Mouse (Mus musculus): ENCODE measurements around the gene Tnfsf13. TPM values are rescaled to one million over a fixed set of nuclear protein-coding genes. Genes with fewer than 3 reads are reported as not detected.

Tnfsf13 gene
- total and polyA plus RNA-seq, 3 experiments: 0.13 to 0.19 TPM; not detected in 1

GRCm38 (mm10) chr11:69655264-69656064 is 30.1 kb downstream of the Tnfsf13 start, which contains the start of gene Sox15:
Gene Sox15 (plus strand): TSS chr11:69655314.
- Histone ChIP-seq H3K79me2 (ENCODE audit: control insufficient read depth, insufficient read depth, low read length, poor library complexity) (no peaks in the 10 kb centered on the region), H3K9me3 (replicated peaks; ENCODE audit: insufficient read depth, low read length) (no peaks in the 10 kb centered on the region), H3K9ac (ENCODE audit: control insufficient read depth, low read depth, low read length, poor library complexity, severe bottlenecking) (no peak within 1 kb of the TSS), H3K4me3 (ENCODE audit: control insufficient read depth in 1 of 2, insufficient read depth in 1 of 2, low read depth in 2 of 2, low read length in 2 of 2) (no peak within 1 kb of the TSS), H3K4me1 (ENCODE audit: control insufficient read depth in 1 of 2, insufficient read depth in 2 of 2, low read length in 2 of 2) (peaks cover 0 to 4% of the 10 kb centered on the region in 2 experiments; a peak in 3 of 4 replicates), H3K27me3 (ENCODE audit: control insufficient read depth in 1 of 2, insufficient read depth in 2 of 2, low read length in 2 of 2) (no peaks in the 10 kb centered on the region), H3K27ac (ENCODE audit: control insufficient read depth, low read depth, low read length) (no peak within 1 kb of the TSS), H3K36me3 (ENCODE audit: control insufficient read depth in 1 of 2, insufficient read depth in 2 of 2, low read length in 2 of 2) (peaks cover 8 to 13% of the 10 kb centered on the region in 2 experiments)
- TF ChIP-seq BHLHE40 (IDR thresholded peaks at IDR 0.05; ENCODE audit: borderline replicate concordance, low read depth, low read length) (no peak), CTCF (IDR thresholded peaks at IDR 0.05 in 2 of 3, conservative IDR thresholded peaks at IDR 0.05 in 1 of 3; ENCODE audit: control insufficient read depth in 1 of 3, insufficient read depth in 1 of 3, low read depth in 2 of 3, low read length in 3 of 3, poor library complexity in 1 of 3, severe bottlenecking in 1 of 3) (peak in 2 of 3 experiments; percentile 9 to 26; a peak in 2 of 6 replicates)
- DNase-seq (ENCODE audit: low read depth, low spot score): no peak

- Histone ChIP-seq H3K27me3 (ENCODE audit: control insufficient read depth in 1 of 2, insufficient read depth in 2 of 2, low read length in 2 of 2) (no peaks in the 10 kb centered on the region), H3K79me2 (ENCODE audit: control insufficient read depth, insufficient read depth, low read length, poor library complexity) (no peaks in the 10 kb centered on the region), H3K9ac (ENCODE audit: control insufficient read depth, low read depth, low read length, poor library complexity, severe bottlenecking) (no peak overlapping the region), H3K9me3 (replicated peaks; ENCODE audit: insufficient read depth, low read length) (no peaks in the 10 kb centered on the region), H3K36me3 (ENCODE audit: control insufficient read depth in 1 of 2, insufficient read depth in 2 of 2, low read length in 2 of 2) (peaks cover 8 to 19% of the 10 kb centered on the region in 2 experiments), H3K4me3 (ENCODE audit: control insufficient read depth in 1 of 2, insufficient read depth in 1 of 2, low read depth in 2 of 2, low read length in 2 of 2) (no peak overlapping the region), H3K27ac (ENCODE audit: control insufficient read depth, low read depth, low read length) (no peak overlapping the region), H3K4me1 (ENCODE audit: control insufficient read depth in 1 of 2, insufficient read depth in 2 of 2, low read length in 2 of 2) (peaks cover 0 to 4% of the 10 kb centered on the region in 2 experiments; a peak in 3 of 4 replicates)
- 0 out of 4 replicates have a peak, but pooled peaks of 1 of the 2 experiments have one; percentile 9 for TF ChIP-seq POLR2A (IDR thresholded peaks at IDR 0.05; ENCODE audit: control insufficient read depth in 1 of 2, insufficient read depth in 1 of 2, low read depth in 1 of 2, low read length in 2 of 2, poor library complexity in 1 of 2)
- no peak for TF ChIP-seq ZKSCAN1 (IDR thresholded peaks at IDR 0.05; ENCODE audit: low read depth, low read length)
- no peak for DNase-seq (ENCODE audit: low read depth, low spot score)
Measured at GRCm38 (mm10) chr11:69654760-69655159, 30.8 kb downstream of the Tnfsf13 start.

DNA sequence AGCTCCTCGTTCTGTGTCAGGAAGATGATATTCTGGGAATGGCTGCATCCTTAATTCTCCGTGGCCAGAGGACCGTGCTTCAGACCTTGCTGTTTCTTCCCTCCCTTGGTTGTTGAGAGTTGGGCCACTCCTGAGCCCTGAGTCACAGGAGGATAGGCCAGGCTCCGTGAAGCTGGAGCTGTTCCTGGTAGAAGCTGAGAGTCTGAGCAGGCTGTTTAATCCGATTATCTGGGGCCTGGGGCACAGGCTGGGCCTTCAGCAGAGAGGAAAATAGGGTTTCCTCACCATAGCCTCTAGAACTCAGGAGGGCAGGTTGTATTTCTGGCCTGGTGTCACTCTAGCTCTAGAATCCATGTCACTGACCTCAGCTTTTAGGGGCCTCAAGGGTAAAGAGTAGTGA is 32.2 kb downstream of the Tnfsf13 start:
- Histone ChIP-seq H3K9ac (ENCODE audit: control insufficient read depth, low read depth, low read length, poor library complexity, severe bottlenecking) (no peak overlapping the region), H3K27ac (ENCODE audit: control insufficient read depth, low read depth, low read length) (no peak overlapping the region), H3K4me1 (ENCODE audit: control insufficient read depth in 1 of 2, insufficient read depth in 2 of 2, low read length in 2 of 2) (peaks cover 0 to 4% of the 10 kb centered on the region in 2 experiments; a peak in 3 of 4 replicates), H3K9me3 (replicated peaks; ENCODE audit: insufficient read depth, low read length) (no peaks in the 10 kb centered on the region), H3K36me3 (ENCODE audit: control insufficient read depth in 1 of 2, insufficient read depth in 2 of 2, low read length in 2 of 2) (peaks cover 8 to 26% of the 10 kb centered on the region in 2 experiments), H3K4me3 (ENCODE audit: control insufficient read depth in 1 of 2, insufficient read depth in 1 of 2, low read depth in 2 of 2, low read length in 2 of 2) (no peak overlapping the region), H3K27me3 (ENCODE audit: control insufficient read depth in 1 of 2, insufficient read depth in 2 of 2, low read length in 2 of 2) (no peaks in the 10 kb centered on the region), H3K79me2 (ENCODE audit: control insufficient read depth, insufficient read depth, low read length, poor library complexity) (no peaks in the 10 kb centered on the region)
- no peak for DNase-seq (ENCODE audit: low read depth, low spot score)
- TF ChIP-seq CHD1 (IDR thresholded peaks at IDR 0.05; ENCODE audit: low read depth, low read length) (no peak), ELF1 (IDR thresholded peaks at IDR 0.05; ENCODE audit: low read depth, low read length) (no peak), POLR2AphosphoS2 (IDR thresholded peaks at IDR 0.05; ENCODE audit: low read length) (no peak)

All from MEL (cell line).